Mouse (Mus musculus) testis, postnatal 14 days (tissue): ENCODE measurements around the gene Bola1.
"Not testable (repeated sequence)": the region's sequence is repeated elsewhere in the genome, so short reads cannot be mapped to it uniquely, and the experiment has no call there.

Experiments
- DNase-seq: peaks from one replicate; pipeline ENCODE4 v3.0.0; 2021; ENCODE audit warnings: low spot score

The Bola1 gene

GRCm38 (mm10) chr3:96219661-96220130 lies at the start of gene Bola1, which contains the start of gene Hist2h2ab:
Gene Bola1, minus strand, starts transcription at chr3:96219709.
Gene Hist2h2ab, plus strand, starts transcription at chr3:96219865.
- DNase-seq, result peak; percentile 64

GRCm38 (mm10) chr3:96268776-96269378 lies 49.4 kb upstream of the Bola1 start:
- DNase-seq, result not testable (repeated sequence)

- peak; percentile 71 for DNase-seq
These were observed 48.7 kb upstream of the Bola1 start, which contains the start of gene Hist2h3b for GRCm38 (mm10) chr3:96268051-96268775. Gene Hist2h3b, plus strand, starts transcription at chr3:96268654.

- no peak for DNase-seq
These were observed 48.0 kb upstream of the Bola1 start for GRCm38 (mm10) chr3:96267541-96267940.

GRCm38 (mm10) chr3:96266132-96266710 lies 46.7 kb upstream of the Bola1 start:
- no peak for DNase-seq

- no peak for DNase-seq
These were observed 45.0 kb upstream of the Bola1 start for GRCm38 (mm10) chr3:96264404-96264949.

- no peak for DNase-seq
These were observed 44.3 kb upstream of the Bola1 start for GRCm38 (mm10) chr3:96263558-96264403.

GRCm38 (mm10) chr3:96262979-96263550 lies 43.6 kb upstream of the Bola1 start, which contains the start of gene Hist2h4:
Gene Hist2h4, minus strand, starts transcription at chr3:96263311.
- DNase-seq, result peak; percentile 85

- DNase-seq, result peak; percentile 75
These were observed 42.8 kb upstream of the Bola1 start for GRCm38 (mm10) chr3:96262216-96262875.

GRCm38 (mm10) chr3:96261623-96262022 lies 42.1 kb upstream of the Bola1 start:
- DNase-seq, result no peak

- no peak for DNase-seq
These were observed 40.7 kb upstream of the Bola1 start for GRCm38 (mm10) chr3:96260220-96260619.

- no peak for DNase-seq
These were observed 37.7 kb upstream of the Bola1 start for GRCm38 (mm10) chr3:96257190-96257589.

GRCm38 (mm10) chr3:96255926-96256593 lies 36.6 kb upstream of the Bola1 start:
- no peak for DNase-seq

- DNase-seq, result no peak
These were observed 35.3 kb upstream of the Bola1 start for GRCm38 (mm10) chr3:96254683-96255355.

- DNase-seq, result no peak
These were observed 32.3 kb upstream of the Bola1 start for GRCm38 (mm10) chr3:96251787-96252186.

GRCm38 (mm10) chr3:96250890-96251289 lies 31.4 kb upstream of the Bola1 start:
- no peak for DNase-seq

- no peak for DNase-seq
These were observed 29.5 kb upstream of the Bola1 start for GRCm38 (mm10) chr3:96249034-96249345.

GRCm38 (mm10) chr3:96248141-96249033 lies 28.9 kb upstream of the Bola1 start:
- DNase-seq, result no peak
